Mouse (Mus musculus): ENCODE measurements at regions not wholly inside any gene's neighbourhood (a gene's known extent, or its start where the extent isn't known, plus 50 kb on each side); places are given as distances from the start of the nearest gene placed in this dataset.

- H3K4me3 ChIP-seq (ENCODE audit: insufficient read depth, low read depth, low read length): no peak overlapping the region
- WGBS: 88% methylated on average over 4 of the region's 4 CpGs
Measured at GRCm38 (mm10) chr16:80893761-80894160, 306.7 kb upstream of the Ncam2 start.

DNA sequence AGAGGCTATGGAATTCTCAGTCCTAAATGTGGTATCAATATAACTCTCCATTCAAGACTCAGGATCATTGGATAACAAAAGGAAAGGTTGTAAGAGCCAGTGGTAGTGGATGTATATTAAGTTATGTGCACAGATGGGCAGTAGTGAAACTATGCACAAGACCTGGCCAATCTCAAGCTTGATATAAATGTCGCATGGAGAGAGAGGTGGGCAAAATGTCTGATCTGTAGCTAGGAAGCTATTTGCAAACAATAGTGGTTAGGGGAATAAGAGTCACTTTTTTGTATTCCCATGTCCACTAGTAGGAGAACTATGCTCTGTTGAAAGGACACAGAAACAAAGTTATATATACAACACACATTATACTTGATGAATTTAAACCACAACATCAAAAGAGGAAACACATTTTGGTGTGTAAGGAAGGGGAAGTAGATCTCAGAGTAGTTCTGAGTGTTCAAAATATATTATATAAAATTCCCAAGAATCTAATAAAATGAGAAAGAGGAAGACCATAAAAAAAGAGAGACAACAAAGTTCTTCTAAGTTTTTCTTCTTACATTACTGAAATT, 279.7 kb upstream of the Ncam2 start:
- Histone ChIP-seq H3K79me2 (ENCODE audit: control insufficient read depth, insufficient read depth, low read length) (no peaks in the 10 kb centered on the region), H3K4me3 (ENCODE audit: insufficient read depth, low read depth, low read length) (no peak overlapping the region), H3K36me3 (ENCODE audit: control insufficient read depth, insufficient read depth, low read length) (no peaks in the 10 kb centered on the region), H3K27me3 (ENCODE audit: control insufficient read depth, insufficient read depth, low read length) (no peaks in the 10 kb centered on the region), H3K9ac (ENCODE audit: low read depth, low read length) (no peak overlapping the region), H3K27ac (replicated peaks; ENCODE audit: insufficient read depth, low read depth, low read length) (no peak overlapping the region), H3K4me1 (ENCODE audit: control insufficient read depth, insufficient read depth, low read length) (no peaks in the 10 kb centered on the region)
- 78% methylated on average over 1 of the region's 1 CpGs for WGBS
- TF ChIP-seq POLR2A (IDR thresholded peaks at IDR 0.05; ENCODE audit: extremely low read depth, insufficient read depth, low read length): no peak
- no peak for TF ChIP-seq CTCF (IDR thresholded peaks at IDR 0.05; ENCODE audit: low read depth, low read length)
- no peak for DNase-seq (ENCODE audit: extremely low read depth, low read depth, low spot score)

More at GRCm38 (mm10) chr16:80893761-80894160, 306.7 kb upstream of the Ncam2 start:
- Histone ChIP-seq H3K36me3 (ENCODE audit: control insufficient read depth, insufficient read depth, low read length) (no peaks in the 10 kb centered on the region), H3K79me2 (ENCODE audit: control insufficient read depth, insufficient read depth, low read length) (no peaks in the 10 kb centered on the region), H3K27ac (replicated peaks; ENCODE audit: insufficient read depth, low read depth, low read length) (no peak overlapping the region), H3K4me1 (ENCODE audit: control insufficient read depth, insufficient read depth, low read length) (no peaks in the 10 kb centered on the region), H3K9ac (ENCODE audit: low read depth, low read length) (no peak overlapping the region), H3K27me3 (ENCODE audit: control insufficient read depth, insufficient read depth, low read length) (no peaks in the 10 kb centered on the region)
- TF ChIP-seq CTCF (IDR thresholded peaks at IDR 0.05; ENCODE audit: low read depth, low read length): no peak
- no peak for DNase-seq (ENCODE audit: extremely low read depth, low read depth, low spot score)

DNA sequence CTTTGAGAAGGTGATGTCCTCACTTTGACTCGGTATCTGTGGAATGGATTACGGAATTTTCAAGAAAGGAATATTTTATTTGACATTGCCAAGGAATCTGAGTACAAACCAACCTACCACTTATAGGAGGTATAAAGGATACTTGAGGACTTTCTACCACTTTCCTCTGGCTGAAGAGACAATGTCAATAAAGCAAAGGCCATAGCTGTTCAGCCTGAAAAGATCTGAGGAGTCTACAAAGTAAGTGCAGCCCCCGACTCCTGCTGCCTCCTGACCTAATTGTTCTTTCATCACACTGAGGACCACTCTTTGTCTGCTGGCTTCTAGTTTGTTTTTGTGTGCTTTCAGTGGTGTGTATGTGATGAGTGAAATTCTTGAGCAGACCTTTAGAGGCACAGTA, 269.5 kb upstream of the Ncam2 start:
- H3K36me3 ChIP-seq (ENCODE audit: control insufficient read depth, insufficient read depth, low read length): no peaks in the 10 kb centered on the region
- no peaks in the 10 kb centered on the region for H3K4me1 ChIP-seq (ENCODE audit: control insufficient read depth, insufficient read depth, low read length)
- H3K9ac ChIP-seq (ENCODE audit: low read depth, low read length): no peak overlapping the region
- no peak for DNase-seq (ENCODE audit: extremely low read depth, low read depth, low spot score)
- H3K27me3 ChIP-seq (ENCODE audit: control insufficient read depth, insufficient read depth, low read length): no peaks in the 10 kb centered on the region
- no peak for TF ChIP-seq POLR2A (IDR thresholded peaks at IDR 0.05; ENCODE audit: extremely low read depth, insufficient read depth, low read length)
- TF ChIP-seq CTCF (IDR thresholded peaks at IDR 0.05; ENCODE audit: low read depth, low read length): no peak
- 68% methylated on average over 3 of the region's 3 CpGs for WGBS
- no peaks in the 10 kb centered on the region for H3K79me2 ChIP-seq (ENCODE audit: control insufficient read depth, insufficient read depth, low read length)
- no peak overlapping the region for H3K4me3 ChIP-seq (ENCODE audit: insufficient read depth, low read depth, low read length)
- H3K27ac ChIP-seq (replicated peaks; ENCODE audit: insufficient read depth, low read depth, low read length): no peak overlapping the region

GRCm38 (mm10) chr16:80931477-80931876, 269.0 kb upstream of the Ncam2 start:
- no peak for DNase-seq (ENCODE audit: extremely low read depth, low read depth, low spot score)
- no peaks in the 10 kb centered on the region for H3K4me1 ChIP-seq (ENCODE audit: control insufficient read depth, insufficient read depth, low read length)
- H3K36me3 ChIP-seq (ENCODE audit: control insufficient read depth, insufficient read depth, low read length): no peaks in the 10 kb centered on the region
- 81% methylated on average over 4 of the region's 4 CpGs for WGBS
- H3K9ac ChIP-seq (ENCODE audit: low read depth, low read length): no peak overlapping the region
- H3K4me3 ChIP-seq (ENCODE audit: insufficient read depth, low read depth, low read length): no peak overlapping the region
- H3K27me3 ChIP-seq (ENCODE audit: control insufficient read depth, insufficient read depth, low read length): no peaks in the 10 kb centered on the region
- H3K27ac ChIP-seq (replicated peaks; ENCODE audit: insufficient read depth, low read depth, low read length): no peak overlapping the region
- H3K79me2 ChIP-seq (ENCODE audit: control insufficient read depth, insufficient read depth, low read length): no peaks in the 10 kb centered on the region
- TF ChIP-seq POLR2A (IDR thresholded peaks at IDR 0.05; ENCODE audit: extremely low read depth, insufficient read depth, low read length) (no peak), CTCF (IDR thresholded peaks at IDR 0.05; ENCODE audit: low read depth, low read length) (no peak)

DNA sequence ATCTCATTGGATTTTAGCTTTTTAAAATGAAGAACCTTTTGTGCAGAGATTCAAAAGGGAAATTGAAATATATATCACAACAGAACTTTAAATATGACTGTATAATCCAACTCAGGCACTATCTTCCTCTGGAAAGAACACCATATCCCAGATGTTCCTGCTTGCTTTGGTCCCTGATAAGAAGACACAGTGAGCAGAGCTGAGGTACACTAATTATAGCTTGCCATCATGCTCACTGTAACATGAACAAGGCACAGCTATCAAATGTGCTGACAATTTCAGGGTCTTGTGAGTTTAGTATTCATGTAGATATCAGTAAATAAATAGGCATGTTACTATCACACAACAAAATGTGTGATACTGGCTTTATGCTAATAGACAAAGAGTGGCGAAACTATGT, 264.8 kb upstream of the Ncam2 start:
- whole genome bisulfite sequencing: 70% methylated on average over 1 of the region's 1 CpGs
- H3K4me3 ChIP-seq (ENCODE audit: insufficient read depth, low read depth, low read length): no peak overlapping the region
- TF ChIP-seq CTCF (IDR thresholded peaks at IDR 0.05; ENCODE audit: low read depth, low read length): no peak
- TF ChIP-seq POLR2A (IDR thresholded peaks at IDR 0.05; ENCODE audit: extremely low read depth, insufficient read depth, low read length): no peak
- no peaks in the 10 kb centered on the region for H3K36me3 ChIP-seq (ENCODE audit: control insufficient read depth, insufficient read depth, low read length)
- no peaks in the 10 kb centered on the region for H3K4me1 ChIP-seq (ENCODE audit: control insufficient read depth, insufficient read depth, low read length)
- DNase-seq (ENCODE audit: extremely low read depth, low read depth, low spot score): no peak
- no peaks in the 10 kb centered on the region for H3K79me2 ChIP-seq (ENCODE audit: control insufficient read depth, insufficient read depth, low read length)
- H3K9ac ChIP-seq (ENCODE audit: low read depth, low read length): no peak overlapping the region
- no peak overlapping the region for H3K27ac ChIP-seq (replicated peaks; ENCODE audit: insufficient read depth, low read depth, low read length)
- no peaks in the 10 kb centered on the region for H3K27me3 ChIP-seq (ENCODE audit: control insufficient read depth, insufficient read depth, low read length)

DNA sequence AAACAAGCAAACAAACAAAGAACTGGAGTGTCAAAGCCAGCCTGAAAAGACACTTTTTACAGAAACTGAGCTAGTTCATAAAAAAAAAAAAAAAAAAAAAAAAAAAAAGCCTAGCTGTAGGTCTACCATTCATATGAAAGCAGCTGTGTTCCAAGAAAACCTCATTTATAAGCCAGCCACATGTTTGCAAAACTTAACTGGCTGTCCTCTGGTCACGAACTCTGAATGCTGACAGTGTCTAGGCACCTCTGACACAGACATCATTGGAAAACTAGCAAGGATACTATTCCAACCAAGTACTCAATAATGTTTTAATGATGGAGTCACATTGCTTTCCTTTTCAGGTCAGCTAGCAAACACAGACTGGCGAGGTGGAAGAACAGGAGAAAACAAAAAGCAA, 238.4 kb upstream of the Ncam2 start:
- 54% methylated on average over 2 of the region's 2 CpGs for WGBS
- H3K9ac ChIP-seq (ENCODE audit: low read depth, low read length): no peak overlapping the region
- no peak overlapping the region for H3K27ac ChIP-seq (replicated peaks; ENCODE audit: insufficient read depth, low read depth, low read length)
- no peaks in the 10 kb centered on the region for H3K4me1 ChIP-seq (ENCODE audit: control insufficient read depth, insufficient read depth, low read length)
- no peak for DNase-seq (ENCODE audit: extremely low read depth, low read depth, low spot score)
- no peaks in the 10 kb centered on the region for H3K36me3 ChIP-seq (ENCODE audit: control insufficient read depth, insufficient read depth, low read length)
- H3K79me2 ChIP-seq (ENCODE audit: control insufficient read depth, insufficient read depth, low read length): no peaks in the 10 kb centered on the region
- H3K27me3 ChIP-seq (ENCODE audit: control insufficient read depth, insufficient read depth, low read length): no peaks in the 10 kb centered on the region
- no peak for TF ChIP-seq POLR2A (IDR thresholded peaks at IDR 0.05; ENCODE audit: extremely low read depth, insufficient read depth, low read length)
- TF ChIP-seq CTCF (IDR thresholded peaks at IDR 0.05; ENCODE audit: low read depth, low read length): no peak
- no peak overlapping the region for H3K4me3 ChIP-seq (ENCODE audit: insufficient read depth, low read depth, low read length)

All from liver, adult 2 months (tissue).